Mouse (Mus musculus): ENCODE measurements around the gene Vasn.

DNA sequence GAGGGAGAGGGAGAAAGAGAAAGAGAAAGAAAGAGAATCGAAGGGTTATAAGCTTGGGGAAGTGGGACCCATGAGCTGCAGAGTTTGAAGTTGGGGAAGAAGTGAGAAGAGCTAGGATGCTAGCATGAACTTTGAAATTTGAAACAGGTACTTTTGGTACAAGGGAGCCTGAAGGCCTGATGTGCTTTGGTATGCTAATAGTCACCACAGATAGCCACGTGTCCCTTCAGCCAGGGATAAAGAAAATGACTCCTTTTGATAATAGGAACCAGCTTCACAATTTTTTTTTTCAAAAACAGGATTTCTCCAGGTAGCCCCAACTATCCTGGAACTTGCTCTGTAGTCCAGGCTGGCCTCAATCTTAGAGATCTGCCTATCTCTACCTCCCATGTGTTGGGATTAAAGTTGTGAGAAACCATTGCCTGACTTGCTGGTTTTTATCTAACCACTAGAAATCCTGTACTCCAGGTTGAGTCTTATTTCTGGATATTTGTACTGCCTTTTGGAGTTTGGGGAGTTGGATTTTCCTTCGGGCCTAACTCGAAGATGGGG, 43.0 kb downstream of the Vasn start:
- TF ChIP-seq POLR2A (IDR thresholded peaks at IDR 0.05; ENCODE audit: control insufficient read depth, low read depth, low read length) (no peak), CTCF (IDR thresholded peaks at IDR 0.05; ENCODE audit: control insufficient read depth, insufficient read depth, insufficient replicate concordance, low read depth, low read length) (no peak)

All from testis, adult 2 months (tissue).